Mouse (Mus musculus) lung, postnatal 36 days (tissue): ENCODE measurements around the gene Mlph.

Source experiments
- DNase-seq: peaks from one replicate; pipeline ENCODE4 v3.0.0; 2022; ENCODE audit warnings: mixed read lengths

The Mlph gene

DNA sequence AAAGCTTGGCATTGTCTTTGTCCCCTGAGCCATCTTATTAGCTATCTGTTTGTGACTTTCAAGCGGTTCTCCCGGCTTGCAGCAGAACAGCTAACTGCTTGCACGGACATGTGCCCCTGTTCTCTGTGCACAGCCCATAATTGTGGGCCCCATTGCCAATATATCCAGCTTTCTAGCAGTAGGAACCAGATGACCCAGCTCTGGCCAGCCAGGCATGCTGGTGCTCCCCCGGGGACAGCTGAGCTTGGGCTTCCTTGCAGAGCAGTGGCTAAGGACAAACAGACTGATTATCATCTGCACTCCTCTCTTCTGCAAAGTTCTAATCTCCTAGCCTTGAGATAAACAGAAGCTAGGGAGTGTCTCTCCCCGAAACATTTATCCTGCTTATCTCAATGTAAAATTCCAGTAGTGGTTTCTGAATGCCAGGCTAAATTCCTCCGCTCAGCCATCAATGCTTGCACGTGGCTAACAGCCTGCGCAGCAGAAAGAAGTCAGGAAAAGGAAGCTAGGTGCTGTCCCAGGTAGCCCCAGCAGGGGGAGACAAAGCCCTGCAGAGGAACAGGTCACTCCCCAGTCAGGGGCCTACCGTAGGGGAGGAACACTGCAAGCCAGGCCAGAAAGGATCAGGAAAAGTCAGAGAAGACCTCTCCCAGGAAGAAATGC lies 58.2 kb downstream of the Mlph start:
- DNase-seq = peak; percentile 97

- no peak for DNase-seq
These were observed 58.7 kb downstream of the Mlph start for GRCm38 (mm10) chr1:90973574-90973911.

- DNase-seq = peak; percentile 62
These were observed 60.2 kb downstream of the Mlph start for GRCm38 (mm10) chr1:90974906-90975649.

DNA sequence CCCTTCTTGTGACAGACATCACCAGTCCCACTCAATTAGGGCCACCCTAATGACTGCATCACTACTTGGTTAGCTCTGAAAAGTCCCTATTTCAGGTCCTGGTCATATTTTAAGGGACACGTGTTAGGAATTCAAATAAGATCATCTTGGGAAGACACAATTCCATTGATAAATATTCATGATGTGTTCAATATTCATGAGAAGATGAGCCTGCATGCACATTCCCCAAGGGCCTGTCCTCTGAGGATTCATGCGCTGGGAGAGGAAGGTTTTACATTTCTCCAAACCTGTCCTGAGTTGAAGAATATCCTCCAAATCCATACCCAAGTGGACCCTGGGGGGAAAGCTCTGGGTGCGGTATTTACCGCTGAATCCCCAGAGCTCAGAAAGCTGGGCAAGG lies 61.1 kb downstream of the Mlph start:
- no peak for DNase-seq

GRCm38 (mm10) chr1:90980638-90981330 lies 65.9 kb downstream of the Mlph start:
- DNase-seq = peak; percentile 41

- DNase-seq = no peak
These were observed 66.5 kb downstream of the Mlph start for GRCm38 (mm10) chr1:90981346-90981745.

- no peak for DNase-seq
These were observed 81.0 kb downstream of the Mlph start for GRCm38 (mm10) chr1:90995916-90996315.

GRCm38 (mm10) chr1:90997136-90997535 lies 82.3 kb downstream of the Mlph start:
- DNase-seq = no peak

DNA sequence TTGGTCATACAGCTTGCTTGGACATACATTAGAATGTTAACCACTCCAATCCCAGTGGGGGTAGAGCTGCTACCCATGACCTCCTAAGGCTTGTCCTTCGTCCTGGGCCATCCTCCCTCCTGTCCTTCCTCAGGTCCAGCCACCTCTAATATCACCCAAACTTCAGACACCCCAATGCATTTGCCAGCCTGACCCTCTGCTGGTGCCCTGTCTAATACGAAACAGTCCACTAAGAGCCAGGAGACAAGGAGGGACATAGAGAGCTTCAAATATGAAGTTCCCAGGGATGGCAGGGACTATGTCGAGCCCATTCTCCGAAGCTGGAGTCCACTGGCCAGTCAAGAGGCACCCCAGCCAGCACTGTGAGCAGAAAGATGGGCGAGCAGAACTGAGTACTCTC lies 82.8 kb downstream of the Mlph start:
- no peak for DNase-seq

- DNase-seq = peak; percentile 56
These were observed 83.5 kb downstream of the Mlph start, which contains the start of gene Lrrfip1 for GRCm38 (mm10) chr1:90998268-90998890. Lrrfip1 (plus strand) TSS chr1:90998737.

GRCm38 (mm10) chr1:90998891-90999611 lies 84.2 kb downstream of the Mlph start:
- DNase-seq = peak; percentile 13

GRCm38 (mm10) chr1:90999911-91000601 lies 85.2 kb downstream of the Mlph start:
- DNase-seq = no peak
